Mouse (Mus musculus) large intestine, adult 2 months (tissue): ENCODE measurements at regions not wholly inside any gene's neighbourhood (a gene's known extent, or its start where the extent isn't known, plus 50 kb on each side); places are given as distances from the start of the nearest gene placed in this dataset.
"Not testable (repeated sequence)": the region's sequence is repeated elsewhere in the genome, so short reads cannot be mapped to it uniquely, and the experiment has no call there.

Source experiments
- DNase-seq: peaks from one replicate; pipeline ENCODE4 v3.0.0-alpha.2; 2012; ENCODE audit warnings: low read depth, low spot score
- WGBS: fragments of 180-500 bp; shearing (Covaris S2); methylation state at CpG from one replicate; pipeline ENCODE4 v1.1.7; 2018; 5-methylcytosine and 5-hydroxymethylcytosine counted together

DNA sequence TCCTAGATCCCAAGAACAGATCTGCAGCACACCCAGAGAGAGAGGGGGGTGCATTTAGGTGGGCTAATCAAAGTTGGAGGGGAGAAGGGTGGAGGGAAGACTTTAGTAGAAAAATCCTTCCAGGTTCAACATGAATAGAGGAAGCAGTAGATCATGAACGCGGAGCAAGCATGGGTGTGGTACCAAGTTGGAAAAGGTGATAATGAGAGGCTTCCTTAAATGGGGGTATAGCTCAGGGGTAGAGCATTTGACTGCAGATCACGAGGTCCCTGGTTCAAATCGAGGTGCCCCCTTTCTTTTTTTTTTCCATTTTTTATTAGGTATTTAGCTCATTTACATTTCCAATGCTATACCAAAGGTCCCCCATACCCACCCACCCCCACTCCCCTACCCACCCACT lies 54.0 kb upstream of the Krba1 start:
- WGBS, result 77% methylated on average over 4 of the region's 4 CpGs
- not testable (repeated sequence) for DNase-seq

DNA sequence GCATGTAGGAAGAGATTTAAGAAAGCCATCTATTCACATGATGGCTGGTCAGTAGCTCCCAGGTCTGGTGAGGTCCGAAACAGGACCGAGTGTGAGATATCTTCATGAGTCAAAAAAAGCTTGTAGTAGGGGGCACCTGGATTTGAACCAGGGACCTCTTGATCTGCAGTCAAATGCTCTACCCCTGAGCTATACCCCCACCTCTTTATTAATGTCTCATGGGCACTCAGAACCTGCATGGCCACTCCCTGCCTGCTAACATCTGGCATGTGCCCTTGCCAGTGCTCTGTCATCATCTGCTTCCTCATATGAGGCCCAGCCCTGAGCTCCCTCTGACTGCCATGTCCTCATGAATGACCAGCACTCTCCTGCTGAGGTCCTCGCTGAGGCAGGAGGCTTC lies 58.4 kb upstream of the Krba1 start:
- 77% methylated on average over 3 of the region's 3 CpGs for WGBS

DNA sequence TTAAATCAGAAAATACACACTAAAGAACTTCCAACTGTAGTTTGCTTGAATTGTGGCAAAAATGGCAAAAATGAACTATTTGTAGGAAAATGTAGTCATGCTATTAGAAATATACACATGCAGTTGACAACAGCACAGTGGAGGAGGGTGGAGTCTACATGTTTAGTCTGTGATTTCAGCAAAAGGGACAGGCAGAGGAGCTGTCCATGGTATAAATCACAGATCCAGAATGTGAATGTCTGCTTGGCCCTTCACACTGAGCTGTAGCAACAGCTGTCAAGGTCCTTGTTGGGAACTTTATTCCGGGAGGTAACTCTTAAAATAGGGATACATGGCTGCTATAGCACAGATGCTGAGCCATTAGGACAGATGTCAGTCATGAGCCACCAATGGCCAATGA lies 107.4 kb upstream of the Krba1 start:
- DNase-seq, result no peak
- 50% methylated on average over 1 of the region's 1 CpGs for WGBS

More for the DNA sequence above, 58.4 kb upstream of the Krba1 start:
- DNase-seq, result not testable (repeated sequence)

DNA sequence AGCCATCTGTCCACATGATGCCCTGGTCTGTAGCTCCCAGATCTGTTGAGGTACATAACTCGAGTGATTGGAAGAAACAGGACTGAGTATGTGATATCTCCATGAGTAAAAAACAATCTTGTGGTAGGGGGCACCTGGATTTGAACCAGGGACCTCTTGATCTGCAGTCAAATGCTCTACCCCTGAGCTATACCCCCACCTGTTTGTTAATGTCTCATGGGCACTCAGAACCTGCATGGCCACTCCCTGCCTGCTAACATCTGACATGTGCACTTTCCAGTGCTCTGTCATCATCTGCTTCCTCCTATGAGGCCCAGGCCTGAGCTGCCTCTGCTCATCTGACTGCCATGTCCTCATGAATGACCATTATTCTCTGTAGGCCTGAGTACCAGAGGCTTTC lies 115.7 kb upstream of the Krba1 start:
- DNase-seq, result not testable (repeated sequence)
- 46% methylated on average over 1 of the region's 1 CpGs for WGBS

DNA sequence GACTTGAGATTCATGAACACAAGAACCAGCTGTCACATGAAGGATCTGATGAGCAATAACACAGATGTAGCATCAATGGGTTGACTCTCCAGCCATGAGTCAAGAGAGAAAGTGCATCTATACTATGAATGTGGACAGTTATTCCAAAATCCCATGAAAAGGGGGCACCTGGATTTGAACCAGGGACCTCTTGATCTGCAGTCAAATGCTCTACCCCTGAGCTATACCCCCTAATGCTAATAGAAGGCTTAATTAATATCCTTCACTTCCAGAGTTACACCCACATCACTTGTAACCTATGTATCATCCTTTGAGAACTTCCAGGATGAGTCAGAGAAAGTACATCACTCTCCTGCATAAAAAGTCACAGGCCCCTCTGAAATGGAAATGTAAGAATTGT lies 133.8 kb upstream of the Krba1 start:
- DNase-seq, result not testable (repeated sequence)

DNA sequence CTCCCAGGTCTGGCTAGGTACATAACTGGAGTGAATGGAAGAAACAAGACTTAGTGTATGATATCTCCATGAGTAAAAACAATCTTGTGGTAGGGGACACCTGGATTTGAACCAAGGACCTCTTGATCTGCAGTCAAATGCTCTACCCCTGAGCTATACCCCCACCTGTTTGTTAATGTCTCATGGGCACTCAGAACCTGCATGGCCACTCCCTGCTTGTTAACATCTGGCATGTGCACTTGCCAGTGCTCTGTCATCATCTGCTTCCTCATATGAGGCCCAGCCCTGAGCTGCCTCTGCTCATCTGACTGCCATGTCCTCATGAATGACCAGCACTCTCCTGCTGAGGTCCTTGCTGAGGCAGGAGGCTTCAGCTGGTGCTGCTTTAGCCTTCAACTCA lies 142.4 kb upstream of the Krba1 start:
- DNase-seq, result not testable (repeated sequence)

DNA sequence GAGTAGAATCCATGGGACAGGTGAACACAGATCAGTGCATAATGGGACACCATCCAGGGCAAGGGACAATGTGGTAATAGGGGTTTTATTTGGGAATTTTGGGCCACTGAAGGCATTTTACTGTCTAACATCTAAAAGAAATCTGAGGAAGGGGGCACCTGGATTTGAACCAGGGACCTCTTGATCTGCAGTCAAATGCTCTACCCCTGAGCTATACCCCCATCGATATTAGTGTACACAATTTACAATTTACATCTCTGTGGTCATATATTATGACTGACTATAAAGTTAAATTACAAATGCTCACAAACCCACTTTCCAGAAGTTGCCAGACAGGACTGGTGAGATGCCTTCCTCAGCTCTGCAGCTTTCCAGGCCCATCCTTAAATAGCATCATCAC lies 143.4 kb upstream of the Krba1 start:
- no peak for DNase-seq
- WGBS, result 43% methylated on average over 1 of the region's 1 CpGs

DNA sequence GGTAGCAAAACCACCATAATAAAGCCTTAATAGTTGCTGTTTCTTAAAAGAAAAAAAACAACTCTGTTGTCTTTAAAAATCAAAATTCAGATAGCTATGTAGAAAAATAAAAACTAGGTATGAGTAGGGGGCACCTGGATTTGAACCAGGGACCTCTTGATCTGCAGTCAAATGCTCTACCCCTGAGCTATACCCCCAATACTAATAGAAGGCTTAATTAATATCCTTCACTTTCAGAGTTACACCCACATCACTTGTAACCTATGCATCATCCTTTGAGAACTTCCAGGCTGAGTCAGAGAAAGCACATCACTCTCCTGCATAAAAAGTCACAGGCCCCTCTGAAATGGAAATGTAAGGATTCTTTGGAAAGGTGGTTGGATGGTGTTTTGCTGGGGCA lies 151.2 kb upstream of the Krba1 start:
- not testable (repeated sequence) for DNase-seq

DNA sequence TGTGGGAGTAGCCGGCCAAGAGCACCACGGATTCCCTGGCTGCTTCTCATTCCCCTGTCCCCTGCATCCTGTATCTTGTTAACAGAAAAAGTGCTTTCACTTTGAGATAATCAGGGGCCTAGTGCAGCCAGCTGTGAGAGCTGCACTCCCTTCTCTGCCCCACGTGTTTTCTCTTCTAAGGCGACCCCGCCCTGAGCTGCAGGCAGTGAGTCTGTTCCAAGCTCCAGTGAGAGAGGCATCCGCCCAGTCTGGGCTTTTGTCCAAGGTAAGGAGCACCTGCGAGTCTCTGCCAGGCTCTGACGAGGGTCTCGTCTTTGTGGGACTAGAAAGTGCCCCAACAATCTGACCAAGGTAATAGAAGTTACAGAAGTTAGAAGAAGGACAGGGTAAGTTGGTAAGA lies 141.0 kb upstream of the Zfp746 start:
- 19% methylated on average over 9 of the region's 9 CpGs for WGBS
- no peak for DNase-seq

DNA sequence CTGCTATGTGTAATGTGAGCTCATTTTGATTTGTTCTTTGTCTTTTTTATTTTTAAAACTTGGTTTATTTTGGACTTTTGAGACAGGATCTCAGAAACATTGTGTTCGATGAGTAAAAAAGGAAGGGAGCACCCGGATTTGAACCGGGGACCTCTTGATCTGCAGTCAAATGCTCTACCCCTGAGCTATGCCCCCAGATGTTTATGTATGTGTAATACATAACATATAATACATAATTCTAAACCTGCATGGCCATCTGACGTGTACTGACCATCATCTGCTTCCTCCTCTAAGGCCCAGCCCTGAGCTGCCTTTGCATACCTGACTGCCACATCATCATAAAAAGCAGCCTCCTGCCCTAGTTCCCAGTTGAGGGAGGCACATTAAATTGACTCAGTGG lies 137.8 kb upstream of the Zfp746 start:
- DNase-seq, result no peak
- 75% methylated on average over 4 of the region's 4 CpGs for WGBS

DNA sequence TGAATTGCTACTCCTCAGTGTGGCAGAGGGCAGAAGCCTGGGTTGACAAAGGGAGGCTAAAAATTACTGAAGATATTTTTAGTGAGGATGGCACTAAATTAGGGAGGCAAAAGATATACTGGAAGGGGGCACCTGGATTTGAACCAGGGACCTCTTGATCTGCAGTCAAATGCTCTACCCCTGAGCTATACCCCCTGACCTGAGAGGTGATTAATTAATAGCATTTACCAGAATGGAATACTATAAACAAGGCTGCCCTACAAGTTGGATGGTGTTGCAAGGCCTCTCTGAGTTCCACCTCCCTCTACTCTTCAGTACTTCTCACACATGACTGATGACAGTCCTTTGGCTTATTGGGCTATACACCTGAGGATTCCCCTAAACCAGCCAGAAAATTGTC lies 136.6 kb upstream of the Zfp746 start:
- no peak for DNase-seq

DNA sequence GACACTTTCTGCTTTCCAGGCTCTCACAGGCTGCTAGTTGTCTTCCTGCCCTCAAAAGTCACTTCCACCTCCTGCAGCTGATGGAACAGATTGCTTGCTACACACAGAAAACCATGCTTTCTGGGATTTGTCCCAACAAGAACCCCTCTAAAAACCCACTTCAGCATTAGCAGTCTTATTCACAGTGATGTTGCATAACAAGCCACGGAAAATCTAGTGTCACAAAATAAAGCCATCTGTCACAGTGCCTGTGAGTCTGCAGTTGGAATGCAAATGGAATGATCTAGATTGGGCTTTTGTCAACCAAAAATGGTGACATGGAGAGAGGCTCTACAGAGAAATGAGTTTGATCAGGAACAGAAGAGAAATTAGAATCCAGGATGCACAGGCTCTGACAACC lies 135.4 kb upstream of the Zfp746 start:
- 50% methylated on average over 1 of the region's 1 CpGs for WGBS
- not testable (repeated sequence) for DNase-seq

DNA sequence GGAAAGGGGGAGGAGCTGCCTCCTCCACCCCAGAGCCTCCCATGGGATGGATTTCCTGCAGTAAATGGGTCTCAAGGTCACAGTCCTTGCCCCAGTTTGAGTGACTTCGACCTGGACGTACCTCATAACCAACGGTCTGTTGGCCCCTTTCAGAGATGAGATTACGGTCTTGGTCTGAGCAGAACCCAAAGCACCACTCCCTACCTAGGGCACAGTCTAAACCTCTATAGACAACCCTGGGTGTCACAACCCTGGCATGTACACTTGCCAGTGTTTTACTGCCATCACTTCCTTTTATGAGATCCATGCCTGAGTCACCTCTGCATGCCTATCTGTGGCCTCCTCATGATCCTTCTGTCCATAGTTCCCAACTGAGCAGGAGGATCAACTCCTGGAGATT lies 128.8 kb upstream of the Zfp746 start:
- 35% methylated on average over 4 of the region's 4 CpGs for WGBS

DNA sequence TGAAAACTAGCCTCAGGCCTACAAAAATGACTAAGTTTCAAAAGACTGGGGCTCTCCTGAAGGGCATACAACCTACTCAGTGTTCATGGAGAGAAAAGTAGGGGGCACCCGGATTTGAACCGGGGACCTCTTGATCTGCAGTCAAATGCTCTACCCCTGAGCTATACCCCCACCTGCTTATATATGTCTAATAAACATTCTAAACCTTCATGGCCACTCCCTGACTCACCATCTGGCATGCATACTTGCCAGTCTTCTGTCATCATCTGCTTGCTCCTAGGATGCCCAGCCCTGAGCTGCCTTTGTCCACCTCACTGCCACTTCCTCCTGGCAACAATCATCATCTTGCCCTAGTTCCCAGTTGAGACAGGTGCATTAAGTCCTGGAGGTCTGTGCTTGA lies 123.3 kb upstream of the Zfp746 start:
- no peak for DNase-seq
- WGBS, result 87% methylated on average over 2 of the region's 2 CpGs

More for the DNA sequence above, 128.8 kb upstream of the Zfp746 start:
- DNase-seq, result peak; percentile 22

DNA sequence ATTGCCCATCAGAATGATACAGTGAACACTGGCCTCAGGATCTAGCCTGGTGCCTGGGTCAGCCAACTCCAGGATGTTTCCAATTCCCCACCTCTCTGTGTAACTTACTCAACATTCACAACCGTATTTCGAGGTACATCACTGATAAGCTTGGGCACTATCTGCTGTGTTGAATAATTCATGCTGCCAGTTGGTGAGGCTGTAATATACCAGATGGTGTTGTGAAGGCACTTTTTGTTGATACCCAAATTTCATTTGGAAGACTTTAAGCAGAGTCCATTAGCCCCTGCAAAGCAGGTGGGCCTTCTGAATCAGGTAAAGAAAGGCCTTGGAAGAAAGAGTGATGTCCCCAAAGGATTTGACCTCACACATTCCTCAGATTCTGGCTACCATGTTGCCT lies 122.7 kb upstream of the Zfp746 start:
- no peak for DNase-seq
- 84% methylated on average over 2 of the region's 2 CpGs for WGBS

DNA sequence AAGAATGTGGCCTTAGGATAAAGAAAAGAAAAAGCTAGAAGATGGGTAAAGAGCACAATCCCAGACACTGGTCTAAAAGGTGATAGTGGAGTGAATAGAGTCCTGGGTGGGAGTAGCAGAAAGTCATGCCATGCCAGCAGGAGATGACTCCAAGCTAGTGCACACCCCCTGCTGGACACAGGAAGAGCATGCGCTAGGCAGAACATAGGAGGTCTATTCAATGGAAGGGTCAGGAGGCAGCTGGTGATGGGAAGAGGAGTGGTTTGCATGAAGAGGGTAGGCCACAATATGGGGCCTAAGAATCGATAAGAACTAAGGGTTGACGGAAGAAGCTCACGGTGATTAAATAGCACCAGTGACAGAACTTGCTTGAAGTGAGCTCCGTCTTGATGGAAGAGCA lies 119.3 kb upstream of the Zfp746 start:
- DNase-seq, result no peak
- WGBS, result 90% methylated on average over 5 of the region's 5 CpGs

DNA sequence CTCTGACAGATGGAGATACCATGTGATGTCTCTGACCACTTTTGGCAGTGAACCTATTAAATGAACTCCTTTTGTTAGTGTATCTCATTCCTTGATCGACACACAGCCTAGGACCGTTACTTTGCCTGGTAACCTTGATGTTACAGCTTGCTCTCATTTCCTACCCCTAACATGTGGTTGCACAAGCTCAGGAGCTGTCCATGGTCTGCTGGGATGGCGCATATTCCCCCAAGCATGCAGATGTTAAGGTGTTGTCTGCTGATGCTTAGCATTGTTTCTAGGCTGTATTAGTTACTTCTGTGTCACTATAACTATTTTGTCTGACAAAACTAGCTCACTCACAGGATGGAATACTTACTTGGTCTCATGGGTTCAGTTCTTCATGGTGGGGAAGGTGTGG lies 113.6 kb upstream of the Zfp746 start:
- WGBS, result 33% methylated on average over 3 of the region's 3 CpGs
- DNase-seq, result no peak

DNA sequence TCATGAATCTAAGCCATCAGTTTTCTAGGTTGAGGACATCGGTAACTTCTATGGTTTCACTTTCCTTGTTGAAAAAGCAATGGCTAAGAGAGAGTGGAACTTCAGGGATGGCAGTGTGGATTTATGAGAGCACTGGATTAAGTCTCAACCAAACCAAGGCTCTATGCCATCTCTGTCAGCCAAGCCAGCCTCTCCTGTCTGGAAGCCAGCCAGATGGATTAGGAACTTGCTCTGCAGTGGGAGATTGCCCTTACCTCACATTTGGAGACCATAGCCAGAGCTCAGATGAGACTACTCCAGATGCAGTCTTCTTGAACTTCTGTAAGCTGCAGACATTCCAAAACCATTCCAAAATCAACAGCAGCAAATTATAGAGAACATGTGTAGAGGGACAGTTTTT lies 112.4 kb upstream of the Zfp746 start:
- DNase-seq, result no peak
- WGBS, result 70% methylated on average over 1 of the region's 1 CpGs

DNA sequence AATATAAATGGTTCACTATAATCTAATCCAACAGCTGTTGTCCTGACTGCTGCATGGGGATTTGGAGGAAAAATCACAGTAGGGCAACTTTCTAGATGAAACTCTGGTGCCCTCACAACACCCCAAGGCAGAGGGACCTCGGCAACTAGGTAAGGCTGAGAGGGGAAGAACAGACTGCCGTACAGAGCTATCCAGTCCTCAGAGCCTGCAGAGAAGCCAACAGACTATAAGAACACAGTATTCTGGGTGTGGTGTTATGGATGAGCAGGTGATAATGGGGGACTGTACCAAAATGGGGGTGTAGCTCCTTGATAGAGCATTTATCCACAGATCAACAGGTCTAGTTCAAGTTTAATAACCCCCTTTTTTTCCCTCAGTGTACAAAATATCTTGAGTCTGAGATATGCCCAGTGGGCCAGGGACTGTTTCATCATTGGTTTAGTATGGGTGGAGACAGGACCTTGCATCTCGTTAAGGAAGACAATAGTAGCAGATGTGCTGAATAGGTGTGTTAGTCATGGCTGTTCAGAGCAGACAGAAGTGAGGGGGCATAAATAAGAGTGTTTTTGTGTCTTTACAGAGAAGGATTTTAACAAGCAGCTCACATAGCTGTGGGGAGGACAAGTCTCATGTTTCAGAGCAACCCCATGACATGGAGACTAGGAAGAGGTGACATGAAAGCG lies 111.4 kb upstream of the Zfp746 start:
- DNase-seq, result no peak
- 79% methylated on average over 4 of the region's 4 CpGs for WGBS

DNA sequence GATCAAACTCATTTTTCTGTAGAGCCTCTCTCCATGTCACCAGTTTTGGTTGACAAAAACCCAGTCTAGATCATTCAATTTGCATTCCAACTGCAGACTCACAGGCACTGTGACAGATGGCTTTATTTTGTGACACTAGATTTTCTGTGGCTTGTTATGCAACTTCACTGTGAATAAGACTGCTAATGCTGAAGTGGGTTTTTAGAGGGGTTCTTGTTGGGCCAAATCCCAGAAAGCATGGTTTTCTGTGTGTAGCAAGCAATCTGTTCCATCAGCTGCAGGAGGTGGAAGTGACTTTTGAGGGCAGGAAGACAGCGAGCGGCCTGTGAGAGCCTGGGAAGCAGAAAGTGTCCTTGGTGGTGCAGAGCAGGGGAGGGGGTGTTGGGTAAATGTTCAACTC lies 102.0 kb upstream of the Zfp746 start:
- DNase-seq, result not testable (repeated sequence)
- WGBS, result 69% methylated on average over 2 of the region's 2 CpGs

DNA sequence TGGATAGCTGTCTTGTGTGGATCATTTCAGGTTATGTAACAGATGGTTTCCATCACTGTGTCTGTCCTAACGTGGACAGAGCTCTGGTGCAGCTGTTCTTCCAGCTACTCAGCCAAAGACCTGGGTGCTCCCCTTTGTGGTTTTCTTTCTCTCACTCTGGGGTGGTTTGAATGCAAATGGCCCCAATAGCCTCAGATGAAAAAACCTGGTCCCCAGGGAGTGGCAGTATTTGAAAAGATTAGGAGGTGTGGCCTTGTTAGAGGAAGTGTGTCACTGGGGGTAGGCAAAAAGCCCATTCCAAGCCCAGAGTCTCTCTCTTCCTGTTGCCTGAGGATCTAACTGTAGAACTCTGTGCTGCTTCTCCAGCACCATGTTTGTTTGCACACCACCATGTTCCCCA lies 98.9 kb upstream of the Zfp746 start:
- 41% methylated on average over 1 of the region's 1 CpGs for WGBS
- no peak for DNase-seq

DNA sequence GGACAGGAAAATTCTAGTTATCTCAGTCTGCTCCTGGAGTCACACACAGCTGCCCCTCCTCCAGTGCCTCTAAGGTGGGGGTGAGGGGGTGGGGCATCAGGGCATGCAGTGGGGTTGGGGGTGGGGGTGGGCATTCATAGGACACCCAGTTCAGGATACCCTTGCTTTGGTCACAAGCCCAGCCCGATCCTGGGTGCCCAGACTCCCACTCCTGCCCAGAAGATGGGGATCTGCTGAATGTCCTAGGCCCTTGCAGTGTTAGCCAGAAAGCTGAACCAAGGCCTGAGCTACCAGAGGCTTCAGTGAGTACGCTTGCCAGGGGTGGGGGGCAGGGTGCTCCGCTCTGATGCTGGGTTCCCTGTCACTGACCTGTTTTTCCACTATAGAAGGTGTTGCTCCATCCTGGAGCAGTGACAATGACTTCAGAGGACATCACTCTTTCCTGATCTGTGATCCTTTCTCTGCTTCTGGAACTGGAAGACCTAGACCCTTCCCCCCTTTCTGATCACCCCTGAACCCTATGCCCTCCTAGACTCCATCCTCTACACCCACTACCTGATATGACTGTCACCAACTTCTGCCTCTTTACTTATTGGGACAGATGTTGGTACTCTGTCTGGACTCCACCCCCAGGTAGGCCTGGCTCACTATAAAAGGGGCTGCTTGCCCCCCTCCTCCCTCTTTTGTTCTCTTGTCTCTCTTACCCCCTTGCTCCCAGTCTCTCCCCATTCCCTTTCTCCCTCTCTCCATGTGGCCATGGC lies 92.1 kb upstream of the Zfp746 start:
- no peak for DNase-seq
- WGBS, result 68% methylated on average over 3 of the region's 3 CpGs
